Mouse (Mus musculus) spleen, postnatal 14 days (tissue): ENCODE measurements around the gene Vars.
A peak's percentile ranks its signal among the peaks of the same experiment; 100 is the strongest.
"Not testable (repeated sequence)": the region's sequence is repeated elsewhere in the genome, so short reads cannot be mapped to it uniquely, and the experiment has no call there.

ENCODE experiments used
- DNase-seq, 2 experiments: peaks; one replicate each; pipeline ENCODE4 v3.0.0; 2021 to 2022; ENCODE audit warnings: low spot score in 2 of 2

Gene Vars

GRCm38 (mm10) chr17:35000717-35001451, at the start of gene Vars:
Gene Vars (plus strand): TSS chr17:35000987.
- peak; percentile 77 for DNase-seq

GRCm38 (mm10) chr17:34951636-34952377, 49.0 kb upstream of the Vars start:
- DNase-seq, result peak in 1 of 2 experiments; percentile 13

GRCm38 (mm10) chr17:34952378-34953040, 48.3 kb upstream of the Vars start:
- peak; percentile 65 to 79 for DNase-seq

GRCm38 (mm10) chr17:34953258-34953657, 47.5 kb upstream of the Vars start:
- no peak for DNase-seq

- no peak for DNase-seq
Measured at GRCm38 (mm10) chr17:34953904-34954303, 46.9 kb upstream of the Vars start.

GRCm38 (mm10) chr17:34954831-34955230, 46.0 kb upstream of the Vars start:
- DNase-seq, result no peak

GRCm38 (mm10) chr17:34955884-34956283, 44.9 kb upstream of the Vars start:
- no peak for DNase-seq

GRCm38 (mm10) chr17:34956340-34956739, 44.4 kb upstream of the Vars start:
- DNase-seq, result no peak

GRCm38 (mm10) chr17:34957291-34957690, 43.5 kb upstream of the Vars start:
- DNase-seq, result not testable (repeated sequence)

GRCm38 (mm10) chr17:34957966-34958365, 42.8 kb upstream of the Vars start:
- DNase-seq, result not testable (repeated sequence)

- not testable (repeated sequence) for DNase-seq
Measured at GRCm38 (mm10) chr17:34958734-34959129, 42.1 kb upstream of the Vars start.

- peak; percentile 48 to 51 for DNase-seq
Measured at GRCm38 (mm10) chr17:34959130-34959778, 41.5 kb upstream of the Vars start, which contains the start of gene Hspa1b. Gene Hspa1b (minus strand): TSS chr17:34959238.

GRCm38 (mm10) chr17:34959881-34960515, 40.8 kb upstream of the Vars start:
- no peak for DNase-seq

- no peak for DNase-seq
Measured at GRCm38 (mm10) chr17:34960702-34961493, 39.9 kb upstream of the Vars start.

GRCm38 (mm10) chr17:34962125-34962524, 38.7 kb upstream of the Vars start:
- DNase-seq, result no peak

- no peak for DNase-seq
Measured at GRCm38 (mm10) chr17:34962841-34963240, 37.9 kb upstream of the Vars start.

GRCm38 (mm10) chr17:34964640-34965049, 36.1 kb upstream of the Vars start:
- no peak for DNase-seq

- no peak for DNase-seq
Measured at GRCm38 (mm10) chr17:34965627-34966026, 35.2 kb upstream of the Vars start.

- DNase-seq, result not testable (repeated sequence)
Measured at GRCm38 (mm10) chr17:34969822-34970221, 31.0 kb upstream of the Vars start, which contains the start of gene Gm20481. Gene Gm20481 (plus strand): TSS chr17:34969912.

GRCm38 (mm10) chr17:34970850-34971249, 29.9 kb upstream of the Vars start:
- not testable (repeated sequence) for DNase-seq
